ENCODE assay signal across 38 mouse cellular contexts in genomic region chr9:87118996-87119395, GRCm38 (mm10). TPM values are rescaled to one million over a fixed set of nuclear protein-coding genes. Genes with fewer than 3 reads are reported as not detected.
"Had no signal": no experiment of that assay in that cellular context is flagged by ENCODE, and none has a peak within 500 bp of the region (broad histone marks: within the 10 kb centered on the region; RNA-seq: fewer than 3 reads in every experiment).

No protein-coding gene starts in this region.

- H3K27ac ChIP-seq: limb, embryonic 12.5 days; limb, embryonic 15.5 days; liver, embryonic 12.5 days; liver, embryonic 13.5 days; liver, embryonic 14.5 days; liver, embryonic 15.5 days; lung, embryonic 15.5 days; macrophage; midbrain, embryonic 10.5 days; midbrain, embryonic 12.5 days; midbrain, embryonic 13.5 days; midbrain, embryonic 15.5 days; neural tube, embryonic 12.5 days; neural tube, embryonic 13.5 days had no signal

- H3K4me1 ChIP-seq: limb, embryonic 15.5 days; liver, embryonic 12.5 days; liver, embryonic 13.5 days; liver, embryonic 15.5 days; lung, embryonic 15.5 days; megakaryocyte, embryonic 14.5 days had no signal

- H3K4me3 ChIP-seq: limb, embryonic 12.5 days; limb, embryonic 15.5 days; liver, embryonic 12.5 days; liver, embryonic 13.5 days; liver, embryonic 15.5 days; lung, embryonic 15.5 days; megakaryocyte, embryonic 14.5 days; midbrain, embryonic 10.5 days; midbrain, embryonic 12.5 days; midbrain, embryonic 13.5 days; midbrain, embryonic 15.5 days; myocyte; neural tube, embryonic 12.5 days; neural tube, embryonic 13.5 days had no signal

- H3K9ac ChIP-seq: limb, embryonic 12.5 days; limb, embryonic 15.5 days; liver, embryonic 12.5 days; liver, embryonic 13.5 days; liver, embryonic 14.5 days; liver, embryonic 15.5 days; liver, postnatal 0 days; lung, embryonic 14.5 days; lung, embryonic 15.5 days; midbrain, embryonic 12.5 days; midbrain, embryonic 13.5 days; midbrain, embryonic 15.5 days; neural tube, embryonic 12.5 days; neural tube, embryonic 13.5 days had no signal

- H3K4me2 ChIP-seq: limb, embryonic 12.5 days; limb, embryonic 15.5 days; liver, embryonic 11.5 days; liver, embryonic 12.5 days; liver, embryonic 13.5 days; liver, embryonic 15.5 days; lung, embryonic 14.5 days; lung, embryonic 15.5 days; midbrain, embryonic 11.5 days; midbrain, embryonic 12.5 days; midbrain, embryonic 13.5 days; midbrain, embryonic 15.5 days; neural tube, embryonic 12.5 days; neural tube, embryonic 13.5 days had no signal

- H3K36me3 ChIP-seq: limb, embryonic 12.5 days; limb, embryonic 15.5 days; liver, embryonic 12.5 days; liver, embryonic 13.5 days; liver, embryonic 15.5 days; lung, embryonic 15.5 days; midbrain, embryonic 10.5 days; midbrain, embryonic 12.5 days; midbrain, embryonic 13.5 days; midbrain, embryonic 15.5 days; neural tube, embryonic 12.5 days; neural tube, embryonic 13.5 days had no signal

- ATAC-seq: liver, embryonic 12.5 days; liver, postnatal 0 days; lung, postnatal 0 days; midbrain, embryonic 13.5 days; midbrain, embryonic 15.5 days; midbrain, embryonic 16.5 days had no signal

- DNase-seq: left cerebral cortex, postnatal 4 days; liver; liver, embryonic 13.5 days; liver, postnatal 0 days; lung, adult 18-20 months; lung, adult 2 months; lung, embryonic 14.5 days; lung, postnatal 10 days; lung, postnatal 14 days; lung, postnatal 36 days; lung, postnatal 4 days; midbrain, embryonic 14.5 days had no signal

- H3K9me3 ChIP-seq: limb, embryonic 12.5 days; limb, embryonic 15.5 days; liver, embryonic 12.5 days; liver, embryonic 13.5 days; liver, embryonic 15.5 days; lung, embryonic 15.5 days; megakaryocyte, embryonic 14.5 days; midbrain, embryonic 10.5 days; midbrain, embryonic 12.5 days; midbrain, embryonic 13.5 days; midbrain, embryonic 15.5 days; neural tube, embryonic 12.5 days; neural tube, embryonic 13.5 days had no signal

- H3K27me3 ChIP-seq: limb, embryonic 12.5 days; limb, embryonic 15.5 days; liver, embryonic 12.5 days; liver, embryonic 13.5 days; liver, embryonic 15.5 days; lung, embryonic 15.5 days; midbrain, embryonic 12.5 days; midbrain, embryonic 13.5 days; midbrain, embryonic 15.5 days; neural tube, embryonic 12.5 days; neural tube, embryonic 13.5 days had no signal

RNA-seq across cellular contexts. Expression of gene Mrap2, which starts 25.1 kb away (rescaled TPM):
- total RNA-seq: liver, adult 2 months; megakaryocyte progenitor cell, adult 5-6 weeks; megakaryocyte, adult 5-6 weeks; megakaryocyte-erythroid progenitor cell, adult 5-6 weeks; monocyte, adult 5-6 weeks had no signal
- polyA plus RNA-seq: liver, adult 2 months; liver, embryonic 11.5 days; liver, embryonic 12.5 days; liver, embryonic 13.5 days; liver, embryonic 14.5 days; liver, embryonic 15.5 days; liver, embryonic 16.5 days; liver, postnatal 0 days; lung, postnatal 0 days; macrophage; midbrain, embryonic 10.5 days; midbrain, embryonic 11.5 days; neural tube, embryonic 11.5 days had no signal
